Comparison of ENCODE assay signal across 10 mouse cellular contexts in genomic region chr6:86830738-86831500, GRCm38 (mm10). TPM values are rescaled to one million over a fixed set of nuclear protein-coding genes. Genes with fewer than 3 reads are reported as not detected.
A peak's percentile ranks its signal among the peaks of the same experiment; 100 is the strongest.
DNase-seq lines count a peak whose midpoint lies in the region; ATAC-seq and TF ChIP-seq lines count a peak whose summit lies in the region.
"Had no signal": no experiment of that assay in that cellular context is flagged by ENCODE, and none has a peak within 500 bp of the region (broad histone marks: within the 10 kb centered on the region; RNA-seq: fewer than 3 reads in every experiment).

No protein-coding gene starts in this region.

- 85% methylated on average over 10 of the region's 10 CpGs for WGBS in spleen, adult 2 months
- 26% methylated on average over 10 of the region's 10 CpGs for WGBS in heart, postnatal 0 days
- 82% methylated on average over 10 of the region's 10 CpGs for WGBS in midbrain, embryonic 16.5 days

- TF ChIP-seq EP300 in heart, postnatal 0 days (IDR thresholded peaks at IDR 0.05; ENCODE audit: low read depth): peak; percentile 68

- H3K9me3 ChIP-seq in heart, postnatal 0 days (replicated peaks; ENCODE audit: control insufficient read depth, low read length): 0 out of 2 replicates have a peak, but pooled peaks cover 3% of the 10 kb centered on the region
- H3K9me3 ChIP-seq in midbrain, embryonic 16.5 days (replicated peaks; ENCODE audit: control insufficient read depth, low read length, poor library complexity, severe bottlenecking): no peaks in the 10 kb centered on the region
- H3K9me3 ChIP-seq: midbrain, embryonic 15.5 days had no signal

- no peak for TF ChIP-seq POLR2A in spleen, adult 2 months (IDR thresholded peaks at IDR 0.05; ENCODE audit: low read depth, low read length)

- no peak for TF ChIP-seq CTCF in spleen, adult 2 months (IDR thresholded peaks at IDR 0.05; ENCODE audit: extremely low read depth, insufficient read depth, insufficient read length, insufficient replicate concordance)
- TF ChIP-seq CTCF in heart, postnatal 0 days (IDR thresholded peaks at IDR 0.05; ENCODE audit: low read depth): no peak

- H3K4me1 ChIP-seq in spleen, adult 2 months (ENCODE audit: control insufficient read depth, insufficient read depth, insufficient read length): no peaks in the 10 kb centered on the region
- H3K4me1 ChIP-seq in heart, postnatal 0 days (ENCODE audit: control insufficient read depth, insufficient read depth): peaks cover 25% of the 10 kb centered on the region
- H3K4me1 ChIP-seq in midbrain, embryonic 16.5 days (ENCODE audit: control insufficient read depth, insufficient read depth, low read length): no peaks in the 10 kb centered on the region
- H3K4me1 ChIP-seq: midbrain, embryonic 15.5 days had no signal

- DNase-seq in spleen, adult 2 months (ENCODE audit: low read depth in 1 of 2, low spot score in 2 of 2): no peak
- DNase-seq in spleen, adult 12 weeks (ENCODE audit: low spot score): no peak
- DNase-seq in heart, postnatal 0 days (ENCODE audit: low spot score): peak; percentile 84
- DNase-seq in lung, adult 18-20 months: peak; percentile 72 to 77
- no peak for DNase-seq in cerebellum, adult 9-10 months
- no peak for DNase-seq in urinary bladder, adult 2 months (ENCODE audit: low spot score)
- DNase-seq in spleen, postnatal 36 days (ENCODE audit: low spot score in 2 of 2): no peak
- DNase-seq: embryo, embryonic 11 days had no signal

- H3K27me3 ChIP-seq in spleen, adult 2 months (ENCODE audit: control insufficient read depth, insufficient read depth, low read length): no peaks in the 10 kb centered on the region
- H3K27me3 ChIP-seq in heart, postnatal 0 days (ENCODE audit: control insufficient read depth, insufficient read depth, low read length): no peaks in the 10 kb centered on the region
- no peaks in the 10 kb centered on the region for H3K27me3 ChIP-seq in midbrain, embryonic 16.5 days (ENCODE audit: control insufficient read depth, insufficient read depth, low read depth, low read length)
- H3K27me3 ChIP-seq: midbrain, embryonic 15.5 days had no signal

- H3K36me3 ChIP-seq in spleen, adult 2 months (ENCODE audit: control insufficient read depth, insufficient read depth, low read length): no peaks in the 10 kb centered on the region
- H3K36me3 ChIP-seq in heart, postnatal 0 days (replicated peaks; ENCODE audit: control insufficient read depth, insufficient read depth, low read length): no peaks in the 10 kb centered on the region
- no peaks in the 10 kb centered on the region for H3K36me3 ChIP-seq in midbrain, embryonic 16.5 days (ENCODE audit: control insufficient read depth, insufficient read depth, low read length)
- H3K36me3 ChIP-seq: midbrain, embryonic 15.5 days had no signal

- 0 out of 2 replicates have a peak overlapping the region, but pooled peaks have one; percentile 18 for H3K27ac ChIP-seq in spleen, adult 2 months (ENCODE audit: insufficient read depth, low read length)
- peak overlapping the region; percentile 95 for H3K27ac ChIP-seq in heart, postnatal 0 days (ENCODE audit: low read depth)
- H3K27ac ChIP-seq in midbrain, embryonic 16.5 days (ENCODE audit: low read length): no peak overlapping the region
- H3K27ac ChIP-seq: midbrain, embryonic 15.5 days had no signal

- ATAC-seq in heart, postnatal 0 days (ENCODE audit: insufficient read depth, low read depth): peak; percentile 53
- no peak for ATAC-seq in midbrain, embryonic 16.5 days
- ATAC-seq: midbrain, embryonic 15.5 days had no signal

- H3K4me2 ChIP-seq in heart, postnatal 0 days (ENCODE audit: low read depth, low read length): peak overlapping the region; percentile 38; the same call in 1 of the 2 replicates
- no peak overlapping the region for H3K4me2 ChIP-seq in midbrain, embryonic 16.5 days (ENCODE audit: low read length)
- H3K4me2 ChIP-seq: midbrain, embryonic 15.5 days had no signal

- H3K4me3 ChIP-seq in spleen, adult 2 months (ENCODE audit: extremely low read depth, insufficient read depth, insufficient read length): no peak overlapping the region
- H3K4me3 ChIP-seq in heart, postnatal 0 days (ENCODE audit: low read depth, low read length): no peak overlapping the region
- H3K4me3 ChIP-seq in midbrain, embryonic 16.5 days (ENCODE audit: low read depth, low read length): no peak overlapping the region
- H3K4me3 ChIP-seq: midbrain, embryonic 15.5 days had no signal

- peak overlapping the region; percentile 21; the same call in 1 of the 2 replicates for H3K9ac ChIP-seq in heart, postnatal 0 days (replicated peaks; ENCODE audit: low read depth, low read length)
- no peak overlapping the region for H3K9ac ChIP-seq in midbrain, embryonic 16.5 days (ENCODE audit: low read depth, low read length)
- H3K9ac ChIP-seq: midbrain, embryonic 15.5 days had no signal

RNA-seq across cellular contexts. Expression of gene Aak1, which starts 18.4 kb away (rescaled TPM):
- 21.5 and 22.1 TPM in 2 replicates for polyA plus RNA-seq in spleen, adult 2 months (2012; rRNA removed)
- total RNA-seq in heart, postnatal 0 days (2014; rRNA removed; ENCODE audit: low replicate concordance): 24.9 and 46.7 TPM in 2 replicates
- 9.2 and 10.0 TPM in 2 replicates for polyA plus RNA-seq in heart, postnatal 0 days (2015; fragmentation: Nextera tagmentation; extraction: Ambion mirVana)
- 44.6 and 47.8 TPM in 2 replicates for polyA plus RNA-seq in midbrain, embryonic 16.5 days (2015; fragmentation: Nextera tagmentation; extraction: Ambion mirVana)
- 21.2 and 21.9 TPM in 2 replicates for polyA plus RNA-seq in urinary bladder, adult 2 months (2012; rRNA removed)

RNA-seq across cellular contexts. Expression of gene Anxa4, which starts 37.5 kb away (rescaled TPM):
- 9.7 and 13.7 TPM in 2 replicates for polyA plus RNA-seq in spleen, adult 2 months (2012; rRNA removed)
- total RNA-seq in heart, postnatal 0 days (2014; rRNA removed; ENCODE audit: low replicate concordance): 23.7 and 26.7 TPM in 2 replicates
- polyA plus RNA-seq in heart, postnatal 0 days (2015; fragmentation: Nextera tagmentation; extraction: Ambion mirVana): 25.3 and 26.1 TPM in 2 replicates
- 4.6 TPM in 2 replicates for polyA plus RNA-seq in midbrain, embryonic 16.5 days (2015; fragmentation: Nextera tagmentation; extraction: Ambion mirVana)
- polyA plus RNA-seq in urinary bladder, adult 2 months (2012; rRNA removed): 134 and 144 TPM in 2 replicates

Comparison
In these comparisons a context has a peak if more than half of its experiments do, and no peak if none do; other contexts are left out.
1. DNase-seq: peak in heart, postnatal 0 days (single experiment) and lung, adult 18-20 months (2 of 2); none in spleen, adult 2 months (0 of 2), spleen, adult 12 weeks (single experiment), cerebellum, adult 9-10 months (single experiment), urinary bladder, adult 2 months (single experiment) and spleen, postnatal 36 days (0 of 2).